Mouse (Mus musculus) kidney, adult 9 months (tissue): Measurements from ENCODE around the gene Gpx4.
"Not testable (repeated sequence)": the region's sequence is repeated elsewhere in the genome, so short reads cannot be mapped to it uniquely, and the experiment has no call there.

Experiments used
- DNase-seq: peaks from one replicate; pipeline ENCODE4 v3.0.0; 2022

The Gpx4 gene

DNA sequence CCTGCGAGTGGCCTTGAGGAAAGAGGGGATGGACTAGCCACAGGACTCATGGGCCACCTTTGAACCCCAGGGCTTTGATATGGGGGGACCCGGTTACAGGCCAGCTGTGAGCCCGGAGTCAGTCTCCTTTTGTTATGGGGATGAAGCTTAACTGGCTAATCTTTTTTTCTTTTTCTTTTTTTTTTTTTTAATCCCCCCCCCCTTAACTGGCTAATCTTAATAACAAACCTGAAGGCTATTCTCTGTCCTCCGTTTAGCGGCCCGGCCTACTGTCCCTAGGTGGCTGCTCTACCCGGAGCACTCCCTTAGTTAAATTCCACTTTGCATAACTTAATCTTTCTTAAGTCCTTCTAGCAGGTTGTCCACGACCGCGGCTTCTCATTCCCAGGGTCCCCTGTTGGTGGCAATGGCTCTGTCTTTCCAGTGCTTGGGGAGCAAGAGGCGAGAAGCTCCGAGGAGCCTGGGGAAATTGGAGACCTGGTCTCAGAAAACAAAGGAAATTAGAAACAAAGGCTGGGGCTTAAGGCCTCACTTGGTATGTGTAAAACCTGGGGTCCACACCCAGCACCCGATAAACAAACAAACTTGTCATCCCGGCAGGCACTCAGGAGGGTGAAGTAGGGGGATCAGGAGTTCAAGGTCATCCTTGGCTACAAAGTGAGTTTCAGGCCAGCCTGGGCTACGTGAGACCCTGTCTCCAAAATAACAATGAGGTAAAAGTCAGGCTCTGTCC, 4.1 kb downstream of the Gpx4 start:
- peak; percentile 68 for DNase-seq

DNA sequence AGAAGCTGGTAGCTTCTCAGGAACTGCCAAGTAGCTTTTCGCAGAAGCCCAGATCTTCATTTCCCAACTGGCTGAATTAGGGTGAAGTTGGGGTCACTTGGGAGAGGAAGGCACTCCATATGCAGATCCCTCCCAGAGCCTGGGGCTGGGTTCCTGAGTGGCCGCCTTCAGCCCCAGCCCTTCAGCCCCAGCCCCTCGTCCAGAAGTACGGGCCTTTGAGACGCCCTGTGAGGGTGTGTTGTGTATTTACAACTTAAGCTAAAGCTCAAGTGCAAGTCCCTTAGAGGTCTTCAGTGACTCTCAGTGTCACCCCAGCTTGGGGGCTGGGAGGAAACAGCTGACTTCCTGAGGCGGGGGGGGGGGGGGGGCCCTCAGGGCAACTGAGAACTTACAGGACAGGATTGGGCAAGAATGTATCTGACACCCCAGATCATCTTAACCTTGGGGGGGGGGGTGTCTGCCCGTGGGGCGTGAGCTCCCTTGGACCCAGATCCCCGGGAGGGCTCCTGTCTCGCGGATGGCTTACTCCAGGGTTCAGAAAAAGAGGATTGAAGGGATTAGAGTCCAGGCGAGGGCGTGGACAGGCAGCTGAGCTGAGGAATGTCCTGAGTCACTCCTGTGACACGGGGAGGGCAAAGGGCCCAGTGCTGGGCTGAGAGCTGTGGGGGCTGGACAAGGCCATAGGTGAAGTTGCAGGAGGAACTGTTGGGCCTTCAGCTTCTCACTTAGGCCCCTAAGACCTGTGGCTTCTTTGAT, 4.8 kb downstream of the Gpx4 start:
- peak; percentile 94 for DNase-seq

DNA sequence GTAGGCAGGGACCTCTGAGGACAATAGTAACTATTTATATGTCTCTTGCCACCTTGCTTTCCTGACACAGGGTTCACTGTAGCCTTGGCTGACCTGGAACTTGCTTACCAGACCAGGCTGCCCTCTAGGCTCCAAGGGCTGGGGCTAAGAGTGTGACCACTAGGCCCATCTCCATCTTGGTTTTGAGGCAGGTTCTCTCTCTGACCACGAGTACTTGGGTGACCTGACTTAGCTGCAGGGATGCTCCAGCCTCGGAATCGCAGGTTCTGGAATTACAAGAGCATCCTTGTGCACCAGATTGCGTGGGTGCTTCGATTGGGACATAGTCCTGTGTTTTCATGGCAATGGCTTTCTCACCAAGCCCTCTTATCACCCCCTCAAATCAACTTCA, 5.4 kb downstream of the Gpx4 start:
- no peak for DNase-seq

DNA sequence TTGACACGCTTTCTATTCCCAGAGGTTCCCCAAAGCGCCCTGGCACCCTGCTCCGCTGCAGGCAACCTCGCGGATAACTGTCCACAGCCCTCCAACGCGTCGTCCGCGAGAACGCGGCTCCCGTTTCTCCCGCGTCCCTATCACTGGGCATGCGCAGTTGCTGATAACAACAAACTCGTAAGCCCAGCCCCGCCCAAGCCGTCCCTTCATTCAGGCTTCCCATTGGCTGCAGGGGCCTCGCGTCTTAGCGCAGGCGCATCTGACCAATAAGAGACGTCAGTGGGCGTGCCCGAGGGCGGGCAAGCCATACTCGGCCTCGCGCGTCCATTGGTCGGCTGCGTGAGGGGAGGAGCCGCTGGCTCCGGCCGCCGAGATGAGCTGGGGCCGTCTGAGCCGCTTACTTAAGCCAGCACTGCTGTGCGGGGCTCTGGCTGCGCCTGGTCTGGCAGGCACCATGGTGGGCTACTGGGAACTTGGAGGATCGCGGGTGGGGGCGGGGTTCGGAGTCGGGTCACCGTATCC, 6.4 kb downstream of the Gpx4 start:
- peak; percentile 100 for DNase-seq

DNA sequence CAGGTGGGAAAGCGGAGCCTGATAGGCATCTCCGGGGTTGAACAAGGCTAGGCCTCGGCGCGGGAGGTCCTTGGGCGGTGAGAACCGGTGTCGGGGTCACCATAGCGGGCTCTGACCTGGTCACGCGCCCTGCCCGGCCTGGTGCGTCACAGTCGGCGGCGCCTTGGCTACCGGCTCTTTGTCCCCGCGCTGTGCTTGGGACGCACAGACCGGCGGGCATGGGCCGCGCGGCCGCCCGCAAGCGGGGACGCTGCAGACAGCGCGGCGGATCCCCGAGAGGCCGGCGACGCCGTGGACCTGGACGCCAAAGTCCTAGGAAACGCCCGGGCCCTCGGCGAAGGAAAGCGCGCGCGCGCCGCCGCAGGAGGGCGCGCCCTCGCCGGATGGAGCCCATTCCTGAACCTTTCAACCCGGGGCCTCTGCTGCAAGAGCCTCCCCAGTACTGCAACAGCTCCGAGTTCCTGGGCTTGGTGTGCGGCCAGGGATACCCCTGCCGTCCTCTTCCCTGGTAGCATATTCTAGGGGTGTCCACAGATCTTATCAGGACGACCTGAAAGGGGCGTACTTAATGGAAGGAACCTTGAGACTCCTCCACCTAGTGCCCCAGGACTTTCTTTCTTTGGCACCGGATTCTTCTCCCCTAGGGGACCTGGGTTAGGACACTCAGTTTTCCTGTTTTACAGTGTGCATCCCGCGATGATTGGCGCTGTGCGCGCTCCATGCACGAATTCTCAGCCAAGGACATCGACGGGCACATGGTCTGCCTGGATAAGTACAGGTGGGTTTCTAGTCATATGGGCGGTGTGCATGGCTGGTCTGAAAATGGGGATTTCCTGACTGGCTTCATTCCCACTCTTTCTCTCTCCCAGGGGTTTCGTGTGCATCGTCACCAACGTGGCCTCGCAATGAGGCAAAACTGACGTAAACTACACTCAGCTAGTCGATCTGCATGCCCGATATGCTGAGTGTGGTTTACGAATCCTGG, 7.2 kb downstream of the Gpx4 start:
- DNase-seq = peak; percentile 73

DNA sequence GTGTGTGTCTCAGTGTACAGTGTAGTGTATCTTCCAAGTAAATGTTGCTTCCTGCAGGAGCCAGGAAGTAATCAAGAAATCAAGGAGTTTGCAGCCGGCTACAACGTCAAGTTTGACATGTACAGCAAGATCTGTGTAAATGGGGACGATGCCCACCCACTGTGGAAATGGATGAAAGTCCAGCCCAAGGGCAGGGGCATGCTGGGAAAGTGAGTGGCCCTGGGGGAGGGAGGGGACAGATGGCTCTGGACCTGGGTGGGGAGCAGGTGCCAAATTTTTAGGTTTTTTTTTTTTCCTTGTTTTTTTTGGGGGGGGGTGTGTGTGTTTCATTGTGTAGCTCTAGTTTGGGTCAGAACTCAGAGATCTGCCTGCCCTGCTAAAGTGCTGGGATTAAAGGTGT, 7.9 kb downstream of the Gpx4 start:
- DNase-seq = not testable (repeated sequence)

DNA sequence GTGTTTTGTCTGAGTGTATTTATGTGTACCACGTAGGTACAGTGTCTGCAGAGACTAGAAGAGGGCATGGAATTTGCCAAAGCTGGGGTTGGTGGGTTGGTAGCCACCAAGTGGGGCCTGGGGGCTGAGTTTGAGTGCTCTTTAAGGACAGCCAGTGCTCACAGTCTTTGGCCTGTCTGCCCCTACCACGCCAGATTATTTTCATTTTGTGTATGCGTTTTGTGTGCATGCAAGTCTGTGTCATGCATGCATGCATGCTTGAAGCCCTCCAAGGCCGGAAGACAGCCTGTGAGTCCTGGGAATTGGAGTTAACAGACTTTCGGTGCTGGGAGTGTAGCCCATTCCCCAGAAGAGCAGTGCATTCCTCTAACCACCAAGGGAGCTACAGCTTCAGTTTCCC, 8.4 kb downstream of the Gpx4 start:
- no peak for DNase-seq

DNA sequence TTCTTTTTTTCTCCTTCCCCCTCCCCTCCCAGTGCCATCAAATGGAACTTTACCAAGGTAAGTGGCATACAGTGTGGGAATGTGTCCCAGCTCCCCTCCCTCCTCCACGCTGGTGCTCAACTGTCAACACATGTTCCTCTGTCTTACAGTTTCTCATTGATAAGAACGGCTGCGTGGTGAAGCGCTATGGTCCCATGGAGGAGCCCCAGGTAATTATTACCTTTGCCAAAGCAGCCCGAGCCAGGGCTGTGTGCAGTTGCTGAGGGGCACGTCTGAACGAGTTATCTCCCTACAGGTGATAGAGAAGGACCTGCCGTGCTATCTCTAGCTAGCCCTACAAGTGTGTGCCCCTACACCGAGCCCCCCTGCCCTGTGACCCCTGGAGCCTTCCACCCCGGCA, 8.9 kb downstream of the Gpx4 start:
- DNase-seq = peak; percentile 64

DNA sequence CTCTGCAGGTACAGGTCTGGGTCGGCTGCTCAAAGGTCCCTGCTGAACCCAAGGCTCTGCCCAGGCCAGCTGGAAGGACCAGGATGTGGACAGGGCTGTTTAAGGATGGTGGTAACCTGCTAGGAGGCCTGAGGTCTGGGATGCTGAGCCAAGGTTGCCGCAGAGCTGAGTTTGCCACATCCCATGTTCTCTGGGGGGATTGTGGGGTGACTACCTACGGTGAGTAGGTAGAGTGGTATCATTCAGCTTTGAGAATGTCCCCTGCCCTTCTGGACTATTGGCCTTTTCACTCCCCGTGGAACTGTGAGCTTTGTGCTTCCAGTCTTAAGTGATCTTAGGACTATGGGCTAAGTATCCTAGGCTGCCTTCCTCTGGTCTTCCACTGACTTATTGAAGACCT, 9.5 kb downstream of the Gpx4 start:
- peak; percentile 78 for DNase-seq

DNA sequence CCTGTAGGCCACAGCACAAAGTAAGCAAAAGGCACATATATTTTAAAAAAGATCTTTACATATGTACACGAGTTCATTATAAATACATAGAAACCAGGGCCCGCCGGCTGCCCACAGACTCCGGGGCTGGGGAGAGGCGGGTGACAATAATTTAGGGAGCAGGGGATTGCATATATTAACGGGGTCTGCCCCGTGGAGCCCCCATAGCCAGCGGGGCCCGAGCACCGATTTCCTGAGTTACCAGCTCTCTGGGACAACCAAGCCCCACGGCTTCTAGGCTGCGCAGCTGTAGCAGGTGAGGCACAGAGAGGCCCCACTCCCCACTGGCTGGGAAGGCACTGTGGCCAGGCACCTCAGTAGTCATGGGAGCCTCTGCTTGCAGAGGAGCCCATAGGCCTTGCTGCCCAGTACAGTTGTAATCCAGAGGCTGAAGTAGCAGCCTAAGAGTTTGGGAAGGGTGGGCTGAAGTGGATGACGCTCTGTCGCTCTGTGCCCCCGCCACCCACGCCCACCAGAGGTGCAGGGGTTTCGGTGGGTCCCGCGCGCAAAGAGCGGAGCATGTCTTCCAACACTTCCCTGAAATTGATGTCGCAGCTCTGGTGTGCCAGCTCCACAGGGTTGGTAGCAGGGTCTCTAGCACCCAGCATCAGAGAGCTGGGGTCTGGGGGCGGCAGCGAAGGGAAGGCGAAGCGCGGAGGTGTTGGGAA, 10.2 kb downstream of the Gpx4 start:
- DNase-seq = no peak

DNA sequence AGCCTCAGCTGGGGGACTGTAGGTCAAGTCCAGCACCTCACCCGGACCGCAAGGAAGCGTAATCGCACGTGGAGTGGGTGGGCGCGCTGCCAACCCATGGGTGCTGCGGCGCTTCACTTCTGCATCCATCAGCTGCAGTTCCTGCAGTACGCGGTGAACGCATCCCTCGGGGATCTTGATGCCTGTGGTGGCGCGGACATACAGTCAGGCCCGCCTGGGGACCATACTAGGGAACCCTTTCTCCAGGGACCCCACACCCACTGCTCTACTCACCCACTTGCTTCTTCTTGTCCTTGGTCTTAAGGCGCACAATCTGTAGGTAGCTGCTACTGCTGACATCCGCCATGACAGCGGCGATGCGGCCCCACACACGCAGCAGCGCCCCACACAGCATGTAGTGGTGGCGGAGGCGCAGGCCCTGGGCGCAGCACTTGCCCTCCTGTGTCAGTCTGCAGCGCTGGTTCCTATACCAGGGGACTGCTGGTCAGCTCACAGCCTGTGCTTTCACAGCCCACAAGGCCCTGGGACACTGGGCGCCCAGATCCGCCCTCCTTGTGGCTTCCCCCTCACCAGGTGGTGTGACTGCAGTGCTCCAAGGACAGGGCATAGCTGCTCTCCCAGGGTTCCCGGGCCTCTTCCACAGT, 10.8 kb downstream of the Gpx4 start:
- peak; percentile 50 for DNase-seq

DNA sequence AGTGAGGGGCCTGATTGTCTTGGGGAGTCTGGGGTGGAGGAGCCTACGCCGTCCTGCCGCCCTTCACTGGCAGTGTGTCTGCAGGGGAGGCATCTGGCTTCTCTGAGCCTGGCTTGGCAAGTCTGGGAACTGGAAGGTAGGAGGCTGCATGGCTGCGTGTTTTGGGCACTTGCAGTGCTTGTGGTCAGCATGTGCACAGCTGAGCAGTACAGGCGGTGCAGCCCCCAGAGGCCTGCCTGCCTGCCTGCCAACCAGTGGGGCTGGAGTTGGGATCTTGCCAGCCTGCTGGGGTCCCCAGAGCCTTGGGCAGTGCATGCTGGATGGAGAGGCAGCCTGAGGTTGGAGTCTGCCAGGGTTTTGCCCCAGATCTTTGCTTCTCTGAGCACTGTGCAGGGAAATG, 16.1 kb downstream of the Gpx4 start:
- DNase-seq = no peak

DNA sequence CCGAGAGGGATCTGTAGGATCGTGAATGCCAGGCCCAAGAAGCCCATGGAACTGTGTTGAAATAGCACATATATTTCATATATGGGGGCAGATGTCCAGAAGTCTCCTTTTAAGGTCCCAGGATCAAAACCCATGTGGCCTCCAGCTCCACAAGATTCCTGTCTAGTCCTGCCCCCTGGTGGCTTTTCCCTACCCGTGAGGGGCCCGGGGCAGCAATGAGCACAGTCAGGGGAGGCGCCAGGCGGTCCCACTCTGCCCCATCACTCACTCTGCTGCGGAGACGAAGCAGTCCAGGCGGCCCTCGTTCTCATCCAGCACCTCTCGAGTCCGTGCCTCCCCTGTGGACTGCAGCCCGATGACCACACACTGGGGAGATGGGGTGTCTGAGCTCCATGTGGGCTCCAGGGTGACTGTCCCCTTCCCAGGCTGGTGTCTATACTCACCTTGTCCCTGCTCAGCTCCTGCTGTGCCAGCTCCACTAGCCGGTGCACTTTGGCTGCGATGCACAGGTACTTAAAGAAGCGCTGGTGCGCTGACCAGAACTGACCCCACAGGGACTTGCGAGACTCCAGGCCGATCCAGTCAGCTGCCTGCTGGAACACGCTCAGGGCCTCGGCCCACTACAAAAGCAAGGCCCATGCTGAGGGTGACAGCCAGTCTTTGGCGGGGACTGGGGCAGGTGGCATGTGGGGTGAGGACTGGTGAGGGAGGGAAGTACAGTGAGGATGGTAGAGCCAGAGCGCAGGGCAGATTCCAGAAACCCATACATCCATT, 17.1 kb downstream of the Gpx4 start:
- no peak for DNase-seq

DNA sequence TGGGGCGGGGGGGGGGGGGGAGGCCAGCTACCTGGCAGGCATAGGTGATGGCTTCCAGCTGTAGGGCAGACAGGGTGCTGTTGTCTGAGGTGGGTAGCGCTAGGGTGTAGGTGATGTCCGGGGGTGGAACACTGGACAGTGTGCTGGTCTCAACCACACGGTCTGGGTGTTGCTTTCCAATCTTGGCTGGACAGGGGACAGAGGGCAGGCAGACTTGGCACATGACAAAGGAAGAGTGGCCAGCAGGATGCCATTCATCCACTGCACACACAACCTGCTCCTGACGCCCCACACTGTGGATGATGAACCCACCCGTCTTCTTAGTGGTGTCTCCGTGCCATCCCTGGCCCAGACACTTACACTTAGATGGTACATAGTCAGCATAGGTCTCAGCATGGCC, 22.3 kb downstream of the Gpx4 start:
- DNase-seq = peak; percentile 36

DNA sequence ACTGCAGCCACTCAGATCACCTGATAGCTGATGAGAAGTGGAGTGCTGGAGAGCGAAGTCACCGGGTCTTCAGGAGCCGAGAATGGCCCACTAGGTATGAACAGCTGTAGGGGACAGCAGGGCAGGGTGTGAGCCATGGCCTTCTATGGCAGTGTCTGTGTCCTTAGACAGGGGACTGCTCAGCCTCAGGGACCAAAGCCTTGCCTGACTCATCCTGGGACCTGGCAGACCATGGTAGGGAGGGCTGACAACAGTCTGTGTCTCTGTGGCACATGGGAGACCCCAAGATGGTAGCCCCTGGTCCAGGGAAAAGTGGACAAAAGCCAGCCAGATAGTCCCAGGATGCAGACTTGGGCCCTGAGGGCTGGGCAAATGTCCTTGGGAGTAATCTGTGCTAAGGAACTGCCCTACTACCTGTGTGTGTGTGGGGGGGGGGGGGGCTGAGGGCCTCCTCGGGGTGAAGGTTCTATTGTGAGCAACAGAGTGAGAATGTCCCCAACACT, 23.0 kb downstream of the Gpx4 start:
- no peak for DNase-seq

DNA sequence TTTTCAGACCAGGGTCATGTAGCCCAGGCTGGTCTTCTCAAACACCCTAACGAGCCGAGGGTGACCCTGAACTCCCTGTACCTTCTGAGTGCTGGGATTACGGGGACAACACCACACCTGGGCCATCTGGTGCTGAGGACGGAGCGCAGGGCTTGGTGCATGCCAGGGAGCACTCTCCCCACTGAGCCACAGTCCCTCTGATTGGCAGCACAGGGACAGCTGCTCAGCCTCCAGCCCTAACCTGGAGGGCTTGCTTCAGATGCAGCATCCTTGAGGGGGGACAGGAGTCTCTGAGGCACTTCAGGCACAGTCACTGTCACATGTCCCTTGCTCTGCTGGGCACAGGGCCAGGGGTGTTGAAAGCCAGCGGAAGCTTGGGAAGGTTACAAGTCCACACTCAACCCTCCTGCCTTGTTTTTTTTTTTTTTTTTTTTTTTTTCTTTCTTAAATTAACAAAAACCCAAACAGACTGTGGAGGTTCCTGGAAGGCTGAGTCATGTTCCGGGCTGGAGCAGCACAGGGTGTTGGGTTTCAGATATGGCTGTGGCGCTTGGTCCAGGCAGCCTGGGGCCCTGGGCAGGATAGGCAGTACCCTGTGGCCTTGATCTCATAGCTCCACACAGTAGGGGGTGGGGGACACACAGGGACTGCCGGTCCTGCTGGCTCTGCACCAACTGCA, 24.0 kb downstream of the Gpx4 start:
- DNase-seq = peak; percentile 91

DNA sequence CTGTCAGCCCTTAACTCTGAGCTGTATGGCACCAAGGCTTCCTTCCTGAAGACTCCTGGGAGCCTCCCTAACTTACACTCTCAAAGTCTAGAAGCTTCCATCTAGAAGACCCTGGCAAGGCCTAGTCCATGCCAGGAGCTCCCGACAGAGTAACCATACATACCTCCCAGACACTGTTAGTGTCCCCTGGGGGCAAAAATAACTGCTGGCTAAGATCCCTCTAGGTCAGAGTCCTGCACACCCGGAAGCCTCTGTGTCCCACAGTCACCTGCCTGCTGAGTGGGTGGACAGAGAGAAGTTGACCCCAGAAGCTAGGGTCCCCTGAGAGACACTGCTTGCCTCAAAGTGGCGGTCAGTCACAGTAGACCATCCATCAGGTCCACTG, 24.5 kb downstream of the Gpx4 start:
- peak; percentile 74 for DNase-seq

DNA sequence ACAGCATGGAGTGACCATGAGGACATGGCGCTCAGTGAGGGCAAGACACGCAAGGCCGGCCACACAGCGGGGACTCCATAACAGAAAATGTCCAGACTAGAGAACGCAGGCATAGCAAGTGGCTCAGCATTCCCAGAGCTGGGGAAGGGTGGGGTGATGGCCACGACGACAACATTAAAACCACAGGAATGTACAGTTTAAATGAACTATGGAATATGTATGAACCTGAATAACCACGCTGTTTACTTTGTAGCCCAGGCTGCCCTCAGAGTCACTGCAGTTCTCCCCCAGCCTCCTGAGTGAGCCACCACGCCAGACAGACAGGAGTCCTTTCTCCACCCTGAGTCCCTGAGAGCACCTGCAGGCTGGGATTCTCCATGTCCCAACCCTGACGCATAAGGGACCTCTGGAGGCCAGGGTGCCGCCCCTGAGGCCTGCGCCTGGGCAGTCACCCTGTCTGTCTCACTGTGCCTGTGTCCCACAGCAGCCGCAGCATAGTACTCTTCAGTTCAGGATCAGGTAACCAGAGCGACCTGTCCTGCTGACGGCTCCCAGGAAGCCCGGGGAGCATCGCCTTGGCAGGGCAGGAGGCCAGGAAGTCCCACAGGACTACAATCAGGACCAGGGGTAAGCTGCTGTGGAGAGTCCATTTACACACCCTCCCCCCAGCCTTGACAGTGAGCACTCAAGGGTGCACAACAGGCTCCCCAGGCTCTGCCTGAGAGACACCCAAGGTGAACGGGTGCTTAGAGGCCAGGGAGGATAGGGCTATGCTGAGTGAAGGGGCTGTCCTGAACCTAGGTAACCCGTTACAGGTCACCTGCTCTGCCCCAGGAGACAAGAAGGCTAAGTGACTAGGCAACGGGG, 25.9 kb downstream of the Gpx4 start:
- DNase-seq = peak; percentile 73
